Mouse (Mus musculus): ENCODE results near the gene Nfib. TPM values are rescaled to one million over a fixed set of nuclear protein-coding genes. Genes with fewer than 3 reads are reported as not detected.

The Nfib gene
- polyA plus RNA-seq, 1 experiment from 2014 or later: 75.7 TPM

GRCm38 (mm10) chr4:82468944-82469343, 236.6 kb downstream of the Nfib start:
- no peak overlapping the region for H3K27ac ChIP-seq (ENCODE audit: low read depth, low read length)
- no peaks in the 10 kb centered on the region for H3K9me3 ChIP-seq (ENCODE audit: control insufficient read depth, low read length)

GRCm38 (mm10) chr4:82466717-82467116, 238.8 kb downstream of the Nfib start:
- Histone ChIP-seq H3K9ac (ENCODE audit: low read depth, low read length) (no peak overlapping the region), H3K36me3 (ENCODE audit: control insufficient read depth, insufficient read depth, low read length) (no peaks in the 10 kb centered on the region), H3K27ac (ENCODE audit: low read depth, low read length) (no peak overlapping the region), H3K4me1 (ENCODE audit: control insufficient read depth, insufficient read depth, low read depth, low read length) (peaks cover 18% of the 10 kb centered on the region), H3K9me3 (ENCODE audit: control insufficient read depth, low read length) (no peaks in the 10 kb centered on the region), H3K4me2 (ENCODE audit: low read length) (0 out of 2 replicates have a peak overlapping the region, but pooled peaks have one; percentile 11), H3K27me3 (replicated peaks; ENCODE audit: control insufficient read depth, insufficient read depth, low read length) (no peaks in the 10 kb centered on the region), H3K4me3 (ENCODE audit: low read length) (no peak overlapping the region)
- ATAC-seq: no peak
- 63% methylated on average over 8 of the region's 8 CpGs for WGBS

More at GRCm38 (mm10) chr4:82468944-82469343, 236.6 kb downstream of the Nfib start:
- peaks cover 18% of the 10 kb centered on the region for H3K4me1 ChIP-seq (ENCODE audit: control insufficient read depth, insufficient read depth, low read depth, low read length)
- WGBS: 88% methylated on average over 3 of the region's 3 CpGs
- no peak overlapping the region for H3K9ac ChIP-seq (ENCODE audit: low read depth, low read length)
- H3K4me3 ChIP-seq (ENCODE audit: low read length): no peak overlapping the region
- ATAC-seq: no peak
- H3K36me3 ChIP-seq (ENCODE audit: control insufficient read depth, insufficient read depth, low read length): no peaks in the 10 kb centered on the region
- H3K27me3 ChIP-seq (replicated peaks; ENCODE audit: control insufficient read depth, insufficient read depth, low read length): no peaks in the 10 kb centered on the region
- H3K4me2 ChIP-seq (ENCODE audit: low read length): no peak overlapping the region

GRCm38 (mm10) chr4:82466144-82466543, 239.4 kb downstream of the Nfib start:
- no peaks in the 10 kb centered on the region for H3K9me3 ChIP-seq (ENCODE audit: control insufficient read depth, low read length)
- no peak for ATAC-seq
- H3K9ac ChIP-seq (ENCODE audit: low read depth, low read length): no peak overlapping the region
- H3K27ac ChIP-seq (ENCODE audit: low read depth, low read length): 0 out of 2 replicates have a peak overlapping the region, but pooled peaks have one; percentile 25
- WGBS: 62% methylated on average over 6 of the region's 6 CpGs
- H3K4me2 ChIP-seq (ENCODE audit: low read length): no peak overlapping the region
- H3K27me3 ChIP-seq (replicated peaks; ENCODE audit: control insufficient read depth, insufficient read depth, low read length): no peaks in the 10 kb centered on the region
- H3K36me3 ChIP-seq (ENCODE audit: control insufficient read depth, insufficient read depth, low read length): no peaks in the 10 kb centered on the region
- no peak overlapping the region for H3K4me3 ChIP-seq (ENCODE audit: low read length)
- peaks cover 18% of the 10 kb centered on the region for H3K4me1 ChIP-seq (ENCODE audit: control insufficient read depth, insufficient read depth, low read depth, low read length)

GRCm38 (mm10) chr4:82464051-82464632, 241.4 kb downstream of the Nfib start:
- 39% methylated on average over 8 of the region's 8 CpGs for WGBS

GRCm38 (mm10) chr4:82463189-82463715, 242.3 kb downstream of the Nfib start:
- Histone ChIP-seq H3K4me1 (ENCODE audit: control insufficient read depth, insufficient read depth, low read depth, low read length) (peaks cover 17% of the 10 kb centered on the region), H3K4me2 (ENCODE audit: low read length) (no peak overlapping the region), H3K27ac (ENCODE audit: low read depth, low read length) (no peak overlapping the region), H3K36me3 (ENCODE audit: control insufficient read depth, insufficient read depth, low read length) (no peaks in the 10 kb centered on the region), H3K9me3 (ENCODE audit: control insufficient read depth, low read length) (no peaks in the 10 kb centered on the region), H3K9ac (ENCODE audit: low read depth, low read length) (no peak overlapping the region), H3K4me3 (ENCODE audit: low read length) (no peak overlapping the region), H3K27me3 (replicated peaks; ENCODE audit: control insufficient read depth, insufficient read depth, low read length) (no peaks in the 10 kb centered on the region)
- ATAC-seq: no peak
- WGBS: 45% methylated on average over 7 of the region's 7 CpGs

More at GRCm38 (mm10) chr4:82464051-82464632, 241.4 kb downstream of the Nfib start:
- H3K9me3 ChIP-seq (ENCODE audit: control insufficient read depth, low read length): no peaks in the 10 kb centered on the region
- no peaks in the 10 kb centered on the region for H3K36me3 ChIP-seq (ENCODE audit: control insufficient read depth, insufficient read depth, low read length)
- H3K4me3 ChIP-seq (ENCODE audit: low read length): no peak overlapping the region
- peak; percentile 19; the same call in 1 of the 2 replicates for ATAC-seq
- peaks cover 17% of the 10 kb centered on the region for H3K4me1 ChIP-seq (ENCODE audit: control insufficient read depth, insufficient read depth, low read depth, low read length)
- H3K27me3 ChIP-seq (replicated peaks; ENCODE audit: control insufficient read depth, insufficient read depth, low read length): no peaks in the 10 kb centered on the region
- no peak overlapping the region for H3K27ac ChIP-seq (ENCODE audit: low read depth, low read length)
- no peak overlapping the region for H3K4me2 ChIP-seq (ENCODE audit: low read length)
- H3K9ac ChIP-seq (ENCODE audit: low read depth, low read length): no peak overlapping the region

- Histone ChIP-seq H3K36me3 (ENCODE audit: control insufficient read depth, insufficient read depth, low read length) (no peaks in the 10 kb centered on the region), H3K9ac (ENCODE audit: low read depth, low read length) (no peak overlapping the region), H3K4me2 (ENCODE audit: low read length) (no peak overlapping the region), H3K9me3 (ENCODE audit: control insufficient read depth, low read length) (no peaks in the 10 kb centered on the region), H3K4me1 (ENCODE audit: control insufficient read depth, insufficient read depth, low read depth, low read length) (peaks cover 15% of the 10 kb centered on the region), H3K4me3 (ENCODE audit: low read length) (no peak overlapping the region), H3K27me3 (replicated peaks; ENCODE audit: control insufficient read depth, insufficient read depth, low read length) (no peaks in the 10 kb centered on the region), H3K27ac (ENCODE audit: low read depth, low read length) (no peak overlapping the region)
- WGBS: 85% methylated on average over 2 of the region's 2 CpGs
- no peak for ATAC-seq
Observed at GRCm38 (mm10) chr4:82461676-82462075, 243.9 kb downstream of the Nfib start.

GRCm38 (mm10) chr4:82458895-82459294, 246.7 kb downstream of the Nfib start:
- no peak overlapping the region for H3K9ac ChIP-seq (ENCODE audit: low read depth, low read length)
- H3K4me1 ChIP-seq (ENCODE audit: control insufficient read depth, insufficient read depth, low read depth, low read length): peaks cover 5% of the 10 kb centered on the region; the same call in 1 of the 2 replicates
- H3K4me2 ChIP-seq (ENCODE audit: low read length): no peak overlapping the region
- H3K27me3 ChIP-seq (replicated peaks; ENCODE audit: control insufficient read depth, insufficient read depth, low read length): no peaks in the 10 kb centered on the region
- no peak overlapping the region for H3K4me3 ChIP-seq (ENCODE audit: low read length)
- 85% methylated on average over 10 of the region's 10 CpGs for WGBS
- H3K36me3 ChIP-seq (ENCODE audit: control insufficient read depth, insufficient read depth, low read length): no peaks in the 10 kb centered on the region
- H3K27ac ChIP-seq (ENCODE audit: low read depth, low read length): no peak overlapping the region
- ATAC-seq: no peak
- no peaks in the 10 kb centered on the region for H3K9me3 ChIP-seq (ENCODE audit: control insufficient read depth, low read length)

- no peak overlapping the region for H3K27ac ChIP-seq (ENCODE audit: low read depth, low read length)
Observed at GRCm38 (mm10) chr4:82456908-82457307, 248.6 kb downstream of the Nfib start.

GRCm38 (mm10) chr4:82456323-82456713, 249.2 kb downstream of the Nfib start:
- ATAC-seq: no peak
- Histone ChIP-seq H3K4me1 (ENCODE audit: control insufficient read depth, insufficient read depth, low read depth, low read length) (peaks cover 5% of the 10 kb centered on the region; the same call in 1 of the 2 replicates), H3K27ac (ENCODE audit: low read depth, low read length) (no peak overlapping the region), H3K36me3 (ENCODE audit: control insufficient read depth, insufficient read depth, low read length) (no peaks in the 10 kb centered on the region), H3K9ac (ENCODE audit: low read depth, low read length) (no peak overlapping the region), H3K27me3 (replicated peaks; ENCODE audit: control insufficient read depth, insufficient read depth, low read length) (no peaks in the 10 kb centered on the region), H3K9me3 (ENCODE audit: control insufficient read depth, low read length) (no peaks in the 10 kb centered on the region), H3K4me3 (ENCODE audit: low read length) (no peak overlapping the region), H3K4me2 (ENCODE audit: low read length) (no peak overlapping the region)
- WGBS: 64% methylated on average over 3 of the region's 3 CpGs

More at GRCm38 (mm10) chr4:82456908-82457307, 248.6 kb downstream of the Nfib start:
- Histone ChIP-seq H3K4me2 (ENCODE audit: low read length) (no peak overlapping the region), H3K4me3 (ENCODE audit: low read length) (no peak overlapping the region), H3K9me3 (ENCODE audit: control insufficient read depth, low read length) (no peaks in the 10 kb centered on the region), H3K27me3 (replicated peaks; ENCODE audit: control insufficient read depth, insufficient read depth, low read length) (no peaks in the 10 kb centered on the region), H3K9ac (ENCODE audit: low read depth, low read length) (no peak overlapping the region), H3K4me1 (ENCODE audit: control insufficient read depth, insufficient read depth, low read depth, low read length) (peaks cover 5% of the 10 kb centered on the region; the same call in 1 of the 2 replicates), H3K36me3 (ENCODE audit: control insufficient read depth, insufficient read depth, low read length) (no peaks in the 10 kb centered on the region)
- ATAC-seq: 0 out of 2 replicates have a peak, but pooled peaks have one; percentile 34
- 90% methylated on average over 5 of the region's 5 CpGs for WGBS

All from hindbrain, embryonic 16.5 days (tissue).